Mouse (Mus musculus) gastrocnemius, adult 8-10 months (tissue): ENCODE results near the gene Abl1. TPM values are rescaled to one million over a fixed set of nuclear protein-coding genes. Genes with fewer than 3 reads are reported as not detected.
"Not testable (repeated sequence)": the region's sequence is repeated elsewhere in the genome, so short reads cannot be mapped to it uniquely, and the experiment has no call there.

ENCODE experiments used
- DNase-seq, 2 experiments: peaks; one replicate each; pipeline ENCODE4 v3.0.0; 2022; ENCODE audit warnings: low spot score in 2 of 2
- total RNA-seq, 4 experiments: library from RNA; stranded (reverse); gene quantifications; 2 replicates each; pipeline ENCODE4 v1.2.4; 2022

The Abl1 gene
- total RNA-seq = 10 to 100 TPM; 24.3 to 33.7 (median 26.4) TPM

GRCm38 (mm10) chr2:31688074-31688925 lies at the start of gene Abl1:
Gene Abl1, plus strand, starts transcription at chr2:31688376.
- peak; percentile 92 to 95 for DNase-seq

- no peak for DNase-seq
Measured at GRCm38 (mm10) chr2:31638581-31639465, 49.4 kb upstream of the Abl1 start.

GRCm38 (mm10) chr2:31639466-31639760 lies 48.8 kb upstream of the Abl1 start:
- DNase-seq = no peak

GRCm38 (mm10) chr2:31639901-31640608 lies 48.1 kb upstream of the Abl1 start, which contains the start of gene Prdm12:
Gene Prdm12, plus strand, starts transcription at chr2:31640037.
- no peak for DNase-seq

- no peak for DNase-seq
Measured at GRCm38 (mm10) chr2:31640609-31641507, 47.3 kb upstream of the Abl1 start.

GRCm38 (mm10) chr2:31641508-31641830 lies 46.7 kb upstream of the Abl1 start:
- no peak for DNase-seq

- no peak for DNase-seq
Measured at GRCm38 (mm10) chr2:31641929-31642328, 46.2 kb upstream of the Abl1 start.

GRCm38 (mm10) chr2:31653971-31654853 lies 34.0 kb upstream of the Abl1 start:
- DNase-seq = no peak

- DNase-seq = no peak
Measured at GRCm38 (mm10) chr2:31654854-31655559, 33.2 kb upstream of the Abl1 start.

- DNase-seq = no peak
Measured at GRCm38 (mm10) chr2:31656374-31656773, 31.8 kb upstream of the Abl1 start.

- DNase-seq = no peak
Measured at GRCm38 (mm10) chr2:31662939-31663803, 25.0 kb upstream of the Abl1 start.

- DNase-seq = no peak
Measured at GRCm38 (mm10) chr2:31663804-31664180, 24.4 kb upstream of the Abl1 start.

- no peak for DNase-seq
Measured at GRCm38 (mm10) chr2:31667332-31667731, 20.8 kb upstream of the Abl1 start.

- DNase-seq = peak; percentile 83 to 89
Measured at GRCm38 (mm10) chr2:31670551-31671035, 17.6 kb upstream of the Abl1 start, which contains the start of gene Exosc2. Gene Exosc2, plus strand, starts transcription at chr2:31670715.

- DNase-seq = no peak
Measured at GRCm38 (mm10) chr2:31678641-31679040, 9.5 kb upstream of the Abl1 start.

GRCm38 (mm10) chr2:31681051-31681707 lies 7.0 kb upstream of the Abl1 start:
- DNase-seq = not testable (repeated sequence)

- DNase-seq = no peak
Measured at GRCm38 (mm10) chr2:31681731-31682235, 6.4 kb upstream of the Abl1 start.
